Mouse (Mus musculus): ENCODE measurements around the gene Pitpnm2. TPM values are rescaled to one million over a fixed set of nuclear protein-coding genes. Genes with fewer than 3 reads are reported as not detected.

Pitpnm2 gene
- polyA plus RNA-seq, 1 experiment: 55.3 TPM

DNA sequence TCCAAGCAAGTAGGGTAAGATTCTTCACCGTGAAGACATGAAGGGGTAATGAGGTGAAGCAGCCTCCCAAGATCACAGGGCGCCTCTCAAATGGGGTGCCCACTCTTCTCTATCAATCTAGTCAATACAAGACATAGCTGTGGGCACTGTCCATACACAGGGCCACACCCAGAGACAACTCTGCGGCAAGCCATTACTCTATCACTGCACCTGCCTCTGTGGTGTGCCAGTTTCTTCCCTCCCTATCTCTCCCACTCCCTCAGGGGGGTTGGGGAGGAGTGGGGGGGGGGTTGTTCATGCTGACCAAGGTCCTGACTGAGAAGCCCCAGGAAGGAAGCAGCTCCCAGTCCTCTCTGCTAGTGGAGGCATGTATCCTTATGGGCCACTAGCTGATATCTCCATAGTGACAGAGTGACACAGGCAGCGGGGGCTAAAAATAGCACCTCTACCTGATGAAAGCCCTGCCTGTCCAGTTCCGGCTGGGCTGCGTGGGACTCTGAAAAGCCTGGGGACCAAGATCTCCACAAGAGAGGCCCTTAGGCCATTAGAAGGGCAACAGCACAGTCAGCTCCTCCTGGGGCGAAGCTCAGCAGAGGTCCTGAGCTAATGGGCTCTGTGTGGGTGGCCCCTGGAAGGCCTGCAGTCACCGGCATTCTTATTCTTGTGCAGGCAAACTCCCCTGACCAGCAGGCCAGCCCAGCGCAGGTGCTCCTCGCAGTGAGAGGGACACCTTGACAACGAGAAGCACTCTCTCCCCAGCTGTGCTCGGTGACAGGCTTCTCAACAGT, 15.5 kb downstream of the Pitpnm2 start:
- no peak for TF ChIP-seq GATA1 (IDR thresholded peaks at IDR 0.05; ENCODE audit: low read length)

- TF ChIP-seq GATA1 (IDR thresholded peaks at IDR 0.05; ENCODE audit: low read length): no peak
These were observed 16.5 kb downstream of the Pitpnm2 start for GRCm38 (mm10) chr5:124233144-124233465.

DNA sequence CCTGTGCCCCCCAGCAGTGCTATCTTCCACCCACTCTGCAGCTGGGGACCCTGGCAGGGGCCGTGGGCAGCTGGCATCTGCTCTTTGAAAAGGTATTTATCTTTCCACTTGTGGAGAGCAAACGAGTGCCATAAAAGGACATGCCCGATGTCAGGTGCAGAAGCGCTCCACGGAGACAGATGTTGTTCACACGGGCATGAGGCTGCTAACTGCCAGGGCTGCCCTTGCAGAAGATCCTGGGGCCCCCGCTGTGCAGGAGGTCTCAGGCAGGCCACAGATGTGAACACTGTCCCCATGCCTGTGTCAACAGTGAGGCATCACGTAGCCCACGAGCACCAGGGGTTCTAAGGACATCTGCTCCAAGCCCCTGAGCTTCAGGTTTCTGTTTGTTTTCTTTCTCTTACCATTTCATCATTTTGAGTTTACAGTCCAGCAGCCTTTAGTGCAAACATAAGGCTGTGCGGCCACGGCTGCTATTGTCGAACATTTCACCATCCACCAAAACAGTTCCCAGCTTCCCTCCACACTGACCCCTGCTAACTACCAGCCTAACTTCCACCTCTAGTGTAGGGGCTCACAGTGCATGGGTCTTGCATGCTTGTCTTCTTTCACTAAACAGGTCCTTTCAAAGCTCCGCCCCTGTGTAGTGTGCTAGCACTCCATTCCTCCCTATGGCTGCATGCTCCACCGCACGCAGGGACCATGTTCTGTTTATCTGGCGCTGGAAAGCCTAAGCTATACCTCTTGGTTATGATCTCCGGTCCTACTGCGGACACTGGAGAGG, 17.0 kb downstream of the Pitpnm2 start:
- no peak for TF ChIP-seq GATA1 (IDR thresholded peaks at IDR 0.05; ENCODE audit: low read length)

DNA sequence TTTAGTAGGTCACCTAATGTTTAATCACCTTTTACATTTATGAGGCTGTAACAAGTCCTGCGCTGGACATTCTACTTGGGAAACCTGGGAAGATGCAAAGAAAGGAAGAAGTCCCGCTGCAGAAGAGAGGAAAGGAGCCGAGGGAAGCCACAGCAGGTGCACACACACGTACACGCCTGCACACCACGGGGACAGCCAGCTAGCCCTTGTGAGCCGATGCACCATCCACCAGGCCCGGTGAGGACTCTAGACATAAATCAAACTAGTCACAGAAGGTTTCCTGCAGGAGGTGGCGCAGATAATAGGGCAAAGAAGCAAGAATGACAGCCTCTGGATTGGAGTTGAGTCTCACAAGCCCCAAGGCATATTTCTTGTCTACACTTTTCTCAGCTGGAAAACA, 19.1 kb downstream of the Pitpnm2 start:
- no peak for TF ChIP-seq GATA1 (IDR thresholded peaks at IDR 0.05; ENCODE audit: low read length)

- TF ChIP-seq GATA1 (IDR thresholded peaks at IDR 0.05; ENCODE audit: low read length): no peak
These were observed 22.4 kb downstream of the Pitpnm2 start for GRCm38 (mm10) chr5:124227193-124227592.

DNA sequence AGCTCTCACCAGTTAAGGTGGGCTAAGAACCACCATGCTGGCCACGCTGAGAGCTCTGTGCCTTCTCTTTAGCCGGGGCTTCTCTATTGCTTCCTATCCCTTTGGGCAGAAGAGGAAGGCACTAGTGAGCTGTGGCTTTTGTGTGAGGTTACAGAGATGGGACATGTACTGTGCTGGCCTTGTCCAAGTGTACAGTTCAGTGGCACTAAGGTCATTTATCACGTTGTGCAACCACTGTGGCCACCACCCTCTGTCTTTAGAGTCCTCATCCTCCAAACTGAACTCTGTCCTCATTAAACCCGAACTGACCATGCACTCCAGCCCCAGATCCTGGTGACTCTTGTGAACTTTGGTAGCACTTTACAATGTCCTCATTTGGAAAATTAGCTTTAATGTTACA, 23.1 kb downstream of the Pitpnm2 start:
- TF ChIP-seq GATA1 (IDR thresholded peaks at IDR 0.05; ENCODE audit: low read length): no peak

GRCm38 (mm10) chr5:124225891-124226290, 23.7 kb downstream of the Pitpnm2 start:
- TF ChIP-seq GATA1 (IDR thresholded peaks at IDR 0.05; ENCODE audit: low read length): no peak

- TF ChIP-seq GATA1 (IDR thresholded peaks at IDR 0.05; ENCODE audit: low read length): no peak
These were observed 25.1 kb downstream of the Pitpnm2 start for GRCm38 (mm10) chr5:124224321-124225092.

GRCm38 (mm10) chr5:124223574-124223973, 26.0 kb downstream of the Pitpnm2 start:
- TF ChIP-seq GATA1 (IDR thresholded peaks at IDR 0.05; ENCODE audit: low read length): no peak

DNA sequence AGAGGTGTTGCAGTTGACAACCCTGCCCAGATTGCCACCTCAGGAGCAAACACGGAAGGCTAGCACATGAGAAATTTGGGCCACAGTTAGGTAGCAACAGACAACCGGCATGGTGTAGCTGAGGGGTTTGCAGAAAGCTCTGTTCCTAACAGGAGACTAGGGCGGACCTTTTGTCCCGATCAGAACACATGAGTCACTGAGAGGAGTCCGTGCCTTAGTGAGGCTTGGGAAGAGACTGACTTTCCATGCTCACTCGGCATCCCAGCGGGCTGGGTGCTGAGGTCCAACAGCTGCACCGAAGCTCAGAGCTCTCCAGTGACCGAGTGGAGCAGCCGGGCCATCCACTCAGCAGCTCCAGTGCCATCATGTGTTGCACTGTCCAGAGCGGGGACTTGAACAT, 26.9 kb downstream of the Pitpnm2 start:
- TF ChIP-seq GATA1 (IDR thresholded peaks at IDR 0.05; ENCODE audit: low read length): no peak

DNA sequence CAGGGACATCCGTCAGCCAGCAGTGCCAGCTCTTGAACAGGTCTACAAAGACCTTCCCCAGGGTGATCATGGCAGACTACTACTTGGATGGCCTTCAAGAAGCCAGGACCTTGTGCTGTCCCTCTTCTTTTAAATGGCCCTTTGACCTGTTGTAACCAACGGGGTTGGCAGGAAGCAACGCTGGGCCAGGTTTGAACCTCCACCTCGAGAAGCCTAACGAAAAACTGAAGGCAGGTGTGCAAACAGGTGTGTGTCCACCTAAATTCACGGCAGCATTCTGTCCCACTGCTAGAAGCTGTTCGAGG, 27.9 kb downstream of the Pitpnm2 start:
- TF ChIP-seq GATA1 (IDR thresholded peaks at IDR 0.05; ENCODE audit: low read length): no peak

- TF ChIP-seq GATA1 (IDR thresholded peaks at IDR 0.05; ENCODE audit: low read length): no peak
These were observed 28.4 kb downstream of the Pitpnm2 start for GRCm38 (mm10) chr5:124221037-124221735.

DNA sequence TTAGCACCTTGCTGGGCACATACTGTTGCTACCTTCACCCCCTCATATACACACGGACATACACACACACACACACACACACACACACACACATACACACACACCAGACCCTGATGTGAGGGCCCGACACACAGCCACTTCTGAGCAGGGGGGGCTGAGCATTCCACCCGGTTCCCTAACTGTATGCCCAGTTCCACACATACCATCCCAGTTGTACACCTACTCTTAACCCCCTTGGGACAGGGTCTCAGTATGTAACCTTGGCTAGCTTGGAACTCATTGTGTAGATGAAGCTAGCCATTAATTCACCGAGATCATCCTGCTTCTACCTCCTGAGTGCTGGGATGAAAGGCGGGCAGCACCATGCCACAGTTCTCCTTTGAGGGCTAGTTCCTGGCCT, 29.0 kb downstream of the Pitpnm2 start:
- TF ChIP-seq GATA1 (IDR thresholded peaks at IDR 0.05; ENCODE audit: low read length): no peak

GRCm38 (mm10) chr5:124219431-124219830, 30.1 kb downstream of the Pitpnm2 start:
- no peak for TF ChIP-seq GATA1 (IDR thresholded peaks at IDR 0.05; ENCODE audit: low read length)

- no peak for TF ChIP-seq GATA1 (IDR thresholded peaks at IDR 0.05; ENCODE audit: low read length)
These were observed 30.6 kb downstream of the Pitpnm2 start for GRCm38 (mm10) chr5:124218986-124219385.

All from G1E-ER4 (cell line).